Comparison of ENCODE assay signal across 12 mouse cellular contexts in the genomic region with DNA sequence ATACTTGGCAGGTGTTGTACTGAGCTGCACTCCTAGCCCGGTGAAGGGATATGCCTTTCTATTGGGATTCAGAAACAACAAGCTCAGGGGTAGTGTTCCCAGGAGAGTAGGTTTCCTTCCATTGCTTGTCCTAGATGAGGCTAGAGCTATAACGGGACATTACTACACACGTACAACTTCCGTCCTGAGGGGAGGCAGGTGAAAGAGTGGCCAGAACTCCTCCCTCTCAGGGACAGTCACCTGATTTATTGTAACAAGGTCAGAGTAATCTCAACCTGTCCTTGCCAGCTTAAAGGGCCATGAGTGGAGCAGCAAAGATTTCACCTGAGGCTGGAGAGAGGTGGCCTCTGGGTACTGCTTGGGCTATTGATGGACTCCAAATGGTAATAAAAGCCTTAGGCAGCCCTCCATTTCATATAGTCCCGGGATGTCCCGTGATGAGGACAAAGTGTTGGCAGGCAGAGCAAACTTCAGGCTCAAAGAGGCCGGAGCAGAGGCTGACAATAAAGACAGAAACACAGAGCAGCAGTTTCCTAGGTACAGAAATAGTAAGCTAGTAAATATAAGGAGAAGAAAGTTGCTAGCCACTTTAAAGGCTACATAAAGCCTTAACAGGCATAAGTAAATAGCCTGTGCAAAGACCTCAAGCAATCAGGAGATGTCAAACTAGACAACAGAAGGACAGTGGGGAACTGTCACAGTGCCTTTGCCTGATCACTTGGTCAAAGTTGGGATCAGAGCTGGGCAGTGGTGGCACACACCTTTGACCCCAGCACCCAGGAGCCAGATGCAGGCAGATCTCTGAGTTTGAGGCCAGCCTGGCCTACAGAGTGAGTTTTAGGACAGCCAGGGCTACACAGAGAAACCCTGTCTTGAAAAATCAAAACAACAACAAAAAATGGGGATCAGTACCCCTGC. TPM values are rescaled to one million over a fixed set of nuclear protein-coding genes. Genes with fewer than 3 reads are reported as not detected.
DNase-seq lines count a peak whose midpoint lies in the region; ATAC-seq lines count a peak whose summit lies in the region.
"Had no signal": no experiment of that assay in that cellular context is flagged by ENCODE, and none has a peak within 500 bp of the region (broad histone marks: within the 10 kb centered on the region; RNA-seq: fewer than 3 reads in every experiment).

No protein-coding gene starts in this region.

- H3K4me2 ChIP-seq in kidney, embryonic 14.5 days (replicated peaks; ENCODE audit: low read depth, low read length): no peak overlapping the region
- H3K4me2 ChIP-seq: neural tube, embryonic 12.5 days had no signal

- H3K4me1 ChIP-seq in kidney, embryonic 14.5 days (ENCODE audit: control insufficient read depth, insufficient read depth, low read length): peaks cover 1% of the 10 kb centered on the region; the same call in 1 of the 2 replicates

- H3K36me3 ChIP-seq in kidney, embryonic 14.5 days (ENCODE audit: control insufficient read depth, insufficient read depth, low read length): peaks cover 4% of the 10 kb centered on the region; the same call in 1 of the 2 replicates

- DNase-seq in adrenal gland, adult (ENCODE audit: inconsistent age in 2 of 2, low spot score in 1 of 2): peak; percentile 51 to 84
- DNase-seq in adrenal gland, adult 8-10 months: no peak
- DNase-seq in kidney, adult 8-10 months: peak; percentile 55 to 73
- peak; percentile 34 for DNase-seq in heart, postnatal 25 days (ENCODE audit: low spot score)
- peak; percentile 70 for DNase-seq in skeletal muscle tissue, adult 2 months (ENCODE audit: low read depth, low spot score)
- no peak for DNase-seq in spleen, postnatal 14 days (ENCODE audit: low spot score in 2 of 2)
- no peak for DNase-seq in frontal cortex, postnatal 36 days (ENCODE audit: low spot score in 2 of 2)
- DNase-seq: layer of hippocampus, postnatal 36 days had no signal

- H3K27me3 ChIP-seq in kidney, embryonic 14.5 days (ENCODE audit: control insufficient read depth, insufficient read depth, low read length): no peaks in the 10 kb centered on the region
- H3K27me3 ChIP-seq: neural tube, embryonic 12.5 days had no signal

- no peak overlapping the region for H3K27ac ChIP-seq in kidney, embryonic 14.5 days (ENCODE audit: low read depth, low read length)
- H3K27ac ChIP-seq: hindbrain, postnatal 0 days; midbrain, embryonic 10.5 days; neural tube, embryonic 12.5 days had no signal

- intact Hi-C loops in heart, postnatal 25 days (cut with DNase I): loop anchor here (2.0 kb wide), 1 partner anchor 19 kb away; a partner anchor contains a TSS

- no peak overlapping the region for H3K4me3 ChIP-seq in kidney, embryonic 14.5 days (ENCODE audit: low read length)
- H3K4me3 ChIP-seq: midbrain, embryonic 10.5 days; neural tube, embryonic 12.5 days had no signal

- ATAC-seq in kidney, embryonic 14.5 days (ENCODE audit: low FRiP score, low TSS enrichment): no peak
- ATAC-seq: hindbrain, postnatal 0 days had no signal

- H3K9me3 ChIP-seq in kidney, embryonic 14.5 days (ENCODE audit: control insufficient read depth, low read length): no peaks in the 10 kb centered on the region
- H3K9me3 ChIP-seq: midbrain, embryonic 10.5 days; neural tube, embryonic 12.5 days had no signal

- H3K9ac ChIP-seq in kidney, embryonic 14.5 days (ENCODE audit: low read depth, low read length): no peak overlapping the region
- H3K9ac ChIP-seq: neural tube, embryonic 12.5 days had no signal

- 76% methylated on average over 7 of the region's 7 CpGs for WGBS in kidney, embryonic 14.5 days

RNA-seq across cellular contexts. Expression of a gene that starts 9.3 kb away (rescaled TPM):
- total RNA-seq in adrenal gland, adult 8-10 months (2022): 10 to 100 TPM; 24.4 to 29.0 (median 26.6) TPM
- 22.2 and 23.7 TPM in 2 replicates for polyA plus RNA-seq in kidney, embryonic 14.5 days (2014; fragmentation: Nextera tagmentation; extraction: Ambion mirVana)
- 10 to 100 TPM; 34.4 to 42.7 TPM for total RNA-seq in heart, postnatal 25 days (2021)

RNA-seq across cellular contexts. Expression of a gene that starts 17.7 kb away (rescaled TPM):
- total RNA-seq in adrenal gland, adult 8-10 months (2022): 10 to 100 TPM; 45.2 to 50.0 (median 46.1) TPM
- 19.7 and 23.7 TPM in 2 replicates for polyA plus RNA-seq in kidney, embryonic 14.5 days (2014; fragmentation: Nextera tagmentation; extraction: Ambion mirVana)
- total RNA-seq in heart, postnatal 25 days (2021): 10 to 100 TPM; 69.3 to 69.9 TPM

RNA-seq across cellular contexts. Expression of a gene that starts 29.1 kb away (rescaled TPM):
- 1 to 10 TPM; 4.0 to 6.4 (median 5.1) TPM for total RNA-seq in adrenal gland, adult 8-10 months (2022)
- 3.4 and 5.1 TPM in 2 replicates for polyA plus RNA-seq in kidney, embryonic 14.5 days (2014; fragmentation: Nextera tagmentation; extraction: Ambion mirVana)
- 1 to 10 TPM; 7.1 to 8.7 TPM for total RNA-seq in heart, postnatal 25 days (2021)

RNA-seq across cellular contexts. Expression of a gene that starts 29.5 kb away (rescaled TPM):
- total RNA-seq in adrenal gland, adult 8-10 months (2022): 1 to 10 TPM; 4.5 to 9.4 (median 6.3) TPM
- polyA plus RNA-seq in kidney, embryonic 14.5 days (2014; fragmentation: Nextera tagmentation; extraction: Ambion mirVana): 41.5 and 55.7 TPM in 2 replicates
- 1 to 10 TPM; 6.1 to 8.1 TPM for total RNA-seq in heart, postnatal 25 days (2021)

RNA-seq across cellular contexts. Expression of a gene that starts 36.3 kb away (rescaled TPM):
- 10 to 100 TPM; 63.5 to 76.9 (median 73.5) TPM for total RNA-seq in adrenal gland, adult 8-10 months (2022)
- 6.9 and 8.0 TPM in 2 replicates for polyA plus RNA-seq in kidney, embryonic 14.5 days (2014; fragmentation: Nextera tagmentation; extraction: Ambion mirVana)
- 10 to 100 TPM; 76.6 to 80.9 TPM for total RNA-seq in heart, postnatal 25 days (2021)

Comparison
In these comparisons a context has a peak if more than half of its experiments do, and no peak if none do; other contexts are left out.
1. DNase-seq: peak in adrenal gland, adult (2 of 2), kidney, adult 8-10 months (2 of 2), heart, postnatal 25 days (single experiment) and skeletal muscle tissue, adult 2 months (single experiment); none in adrenal gland, adult 8-10 months (single experiment), spleen, postnatal 14 days (0 of 2) and frontal cortex, postnatal 36 days (0 of 2).